Mouse (Mus musculus): ENCODE measurements around the gene Rps18.

Gene Rps18

DNA sequence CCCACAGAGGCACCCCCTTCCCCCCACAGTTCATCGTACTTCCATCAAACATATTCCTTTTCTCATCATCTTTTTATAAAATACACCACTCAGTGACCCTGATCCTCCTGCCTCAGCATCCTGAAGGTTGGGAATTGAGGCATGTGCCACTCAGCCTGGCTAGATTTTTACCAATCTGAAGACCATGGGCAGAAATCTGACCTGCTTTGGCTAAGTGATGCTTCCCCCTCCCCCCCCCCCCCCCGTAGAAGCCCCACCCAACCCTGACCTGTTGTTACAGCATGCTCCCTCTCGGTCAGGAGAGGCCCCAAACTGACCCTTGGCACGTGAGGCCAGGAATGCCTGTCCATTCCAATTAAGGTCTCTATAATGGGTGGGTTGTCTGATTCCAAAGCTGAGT, 51.0 kb downstream of the Rps18 start, which contains the start of gene Platr17:
Gene Platr17, plus strand, starts transcription at position 301 of the 400 bp plus-strand sequence.
- peak; percentile 60 for DNase-seq (ENCODE audit: low read depth, low spot score)

DNA sequence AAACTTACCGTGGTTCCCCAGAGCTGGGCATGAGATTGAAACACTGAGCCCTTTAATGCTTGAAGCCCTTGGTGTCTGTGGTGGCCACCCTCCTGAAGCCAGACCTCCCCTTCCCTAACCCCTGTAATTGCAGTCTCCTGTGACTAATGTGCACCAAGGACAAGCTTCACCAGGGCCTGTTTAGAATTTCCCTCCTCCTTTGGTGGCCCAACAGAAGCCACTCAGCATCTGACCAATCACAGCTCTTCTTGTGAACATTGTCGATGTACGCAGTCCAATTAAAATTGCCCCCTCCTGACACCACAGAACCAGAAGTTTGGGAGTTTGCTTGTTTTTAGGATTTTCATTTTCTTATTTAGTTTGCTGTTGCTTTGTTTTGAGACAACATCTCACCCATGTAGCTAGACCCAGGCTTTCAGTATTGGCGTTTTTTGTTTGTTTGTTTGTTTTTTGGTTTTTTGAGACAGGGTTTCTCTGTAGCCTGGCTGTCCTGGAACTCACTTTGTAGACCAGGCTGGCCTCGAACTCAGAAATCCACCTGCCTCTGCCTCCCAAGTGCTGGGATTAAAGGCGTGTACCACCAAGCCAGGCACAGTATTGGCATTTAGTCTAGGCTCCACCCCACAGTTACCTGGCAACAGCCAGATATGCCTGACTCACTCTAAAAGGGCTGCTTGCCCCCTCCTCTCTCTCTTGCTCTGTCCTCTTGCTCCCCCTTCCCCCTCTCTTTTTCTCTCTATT, 51.7 kb downstream of the Rps18 start:
- DNase-seq (ENCODE audit: low read depth, low spot score) = peak; percentile 81

DNA sequence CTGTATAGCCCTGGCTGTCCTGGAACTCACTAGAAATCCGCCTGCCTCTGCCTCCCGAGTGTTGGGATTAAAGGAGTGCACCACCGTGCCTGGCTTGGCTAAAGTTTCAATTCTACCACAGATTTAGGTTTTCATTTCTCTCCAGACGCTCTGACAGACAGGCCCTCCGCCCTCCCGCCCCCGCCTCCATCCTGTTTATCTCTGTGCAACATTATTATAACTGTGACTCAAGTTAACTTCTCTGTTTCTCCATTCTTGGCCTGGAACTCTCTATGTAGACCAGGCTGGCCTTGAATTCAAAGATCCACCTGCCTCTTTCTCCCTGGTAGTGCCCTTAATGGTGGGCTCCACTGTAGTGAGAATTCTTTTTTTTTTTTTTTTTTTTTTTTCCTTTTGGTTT, 53.3 kb downstream of the Rps18 start:
- DNase-seq (ENCODE audit: low read depth, low spot score) = no peak

DNA sequence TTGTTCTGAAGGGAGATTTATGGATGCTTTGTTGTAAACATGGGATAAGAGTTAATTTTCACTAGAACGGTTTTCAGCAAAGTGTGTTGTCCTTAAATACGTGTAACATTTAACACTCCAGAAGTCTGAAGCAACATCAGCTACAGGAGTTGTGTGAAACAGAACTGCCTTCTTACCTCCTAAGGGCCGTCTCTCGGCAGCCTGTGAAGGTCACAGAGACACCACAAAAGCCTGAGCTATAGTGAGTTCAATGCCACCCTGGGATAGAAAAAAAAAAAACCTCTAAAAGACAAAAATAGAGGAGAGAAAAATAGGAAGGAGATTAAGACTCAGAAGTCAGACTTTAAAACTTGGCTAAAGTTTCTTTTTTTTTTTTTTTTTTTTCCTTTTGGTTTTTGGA, 53.7 kb downstream of the Rps18 start:
- DNase-seq (ENCODE audit: low read depth, low spot score) = peak; percentile 58

Measured in R1 (cell line).